Mouse (Mus musculus): ENCODE data around the gene Aurkb.

- TF ChIP-seq POLR2A (IDR thresholded peaks at IDR 0.05; ENCODE audit: insufficient read depth, low read length) (peak; percentile 64), CTCF (IDR thresholded peaks at IDR 0.05; ENCODE audit: low read depth, low read length) (no peak), EP300 (IDR thresholded peaks at IDR 0.05; ENCODE audit: insufficient read depth, low read depth, low read length) (no peak)
Measured at GRCm38 (mm10) chr11:69045531-69046394, at the start of gene Aurkb.
